Comparison of ENCODE assay signal across 18 mouse cellular contexts in the genomic region with DNA sequence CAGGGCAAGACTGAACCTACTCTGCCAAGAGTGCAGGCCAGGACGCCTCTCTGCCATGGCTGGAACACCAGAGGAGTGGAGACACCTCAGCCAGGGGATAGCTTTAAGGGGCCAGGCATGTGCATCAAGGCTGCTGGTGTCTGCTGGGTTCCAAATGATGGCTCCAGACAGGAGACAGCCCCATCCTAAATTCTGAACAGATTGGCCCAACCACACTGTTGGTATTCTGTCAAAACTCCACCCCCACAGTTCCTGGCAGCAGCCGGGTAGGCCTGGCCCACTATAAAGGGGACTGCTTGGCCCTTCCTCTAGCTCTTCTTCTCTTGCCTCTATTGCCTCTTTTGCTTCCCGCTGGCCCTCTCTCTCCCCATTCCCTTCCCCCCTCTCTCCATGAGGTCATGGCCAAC.
DNase-seq lines count a peak whose midpoint lies in the region; ATAC-seq and TF ChIP-seq lines count a peak whose summit lies in the region.
"Had no signal": no experiment of that assay in that cellular context is flagged by ENCODE, and none has a peak within 500 bp of the region (broad histone marks: within the 10 kb centered on the region; RNA-seq: fewer than 3 reads in every experiment).

No protein-coding gene starts in this region.

- no peaks in the 10 kb centered on the region for H3K36me3 ChIP-seq in hindbrain, postnatal 0 days (ENCODE audit: insufficient read depth, low read length)
- H3K36me3 ChIP-seq in hindbrain, embryonic 11.5 days (ENCODE audit: control insufficient read depth, insufficient read depth, low read length): no peaks in the 10 kb centered on the region
- no peaks in the 10 kb centered on the region for H3K36me3 ChIP-seq in embryonic facial prominence, embryonic 13.5 days
- H3K36me3 ChIP-seq in stomach, embryonic 16.5 days (ENCODE audit: control insufficient read depth, insufficient read depth, low read length): no peaks in the 10 kb centered on the region
- no peaks in the 10 kb centered on the region for H3K36me3 ChIP-seq in neural tube, embryonic 15.5 days
- H3K36me3 ChIP-seq: heart, embryonic 13.5 days had no signal

- H3K9ac ChIP-seq in hindbrain, postnatal 0 days (replicated peaks; ENCODE audit: low read length): no peak overlapping the region
- H3K9ac ChIP-seq in hindbrain, embryonic 11.5 days (ENCODE audit: low read depth, low read length): no peak overlapping the region
- H3K9ac ChIP-seq in embryonic facial prominence, embryonic 13.5 days: no peak overlapping the region
- H3K9ac ChIP-seq in stomach, embryonic 16.5 days (ENCODE audit: low read length): no peak overlapping the region
- H3K9ac ChIP-seq in neural tube, embryonic 15.5 days (replicated peaks): no peak overlapping the region
- H3K9ac ChIP-seq: heart, embryonic 13.5 days had no signal

- no peak overlapping the region for H3K27ac ChIP-seq in hindbrain, postnatal 0 days
- H3K27ac ChIP-seq in hindbrain, embryonic 11.5 days (ENCODE audit: low read depth, low read length): no peak overlapping the region
- H3K27ac ChIP-seq in embryonic facial prominence, embryonic 13.5 days: peak overlapping the region; percentile 78
- peak overlapping the region; percentile 85 for H3K27ac ChIP-seq in layer of hippocampus, adult 2 months
- peak overlapping the region; percentile 82 for H3K27ac ChIP-seq in stomach, embryonic 16.5 days (ENCODE audit: low read length)
- H3K27ac ChIP-seq in neural tube, embryonic 15.5 days (replicated peaks): no peak overlapping the region
- H3K27ac ChIP-seq: heart, embryonic 13.5 days had no signal

- no peaks in the 10 kb centered on the region for H3K4me1 ChIP-seq in hindbrain, postnatal 0 days (ENCODE audit: insufficient read depth, low read length)
- no peaks in the 10 kb centered on the region for H3K4me1 ChIP-seq in hindbrain, embryonic 11.5 days (replicated peaks; ENCODE audit: control insufficient read depth, insufficient read depth, low read length)
- peaks cover 16% of the 10 kb centered on the region for H3K4me1 ChIP-seq in embryonic facial prominence, embryonic 13.5 days
- H3K4me1 ChIP-seq in stomach, embryonic 16.5 days (ENCODE audit: control insufficient read depth, insufficient read depth, low read length): 0 out of 2 replicates have a peak, but pooled peaks cover 4% of the 10 kb centered on the region
- 0 out of 2 replicates have a peak, but pooled peaks cover 3% of the 10 kb centered on the region for H3K4me1 ChIP-seq in neural tube, embryonic 15.5 days
- H3K4me1 ChIP-seq: heart, embryonic 13.5 days had no signal

- ATAC-seq in hindbrain, postnatal 0 days: 0 out of 2 replicates have a peak, but pooled peaks have one; percentile 24
- no peak for ATAC-seq in hindbrain, embryonic 11.5 days (ENCODE audit: low FRiP score)
- no peak for ATAC-seq in embryonic facial prominence, embryonic 13.5 days (ENCODE audit: insufficient number of reproducible peaks, insufficient read depth, low FRiP score, low TSS enrichment, low read depth)
- peak; percentile 15; the same call in 1 of the 2 replicates for ATAC-seq in stomach, embryonic 16.5 days (ENCODE audit: insufficient read depth, low FRiP score)
- no peak for ATAC-seq in erythroblast, adult 5-6 weeks (replicated peaks; ENCODE audit: low FRiP score, poor library complexity, severe bottlenecking)
- no peak for ATAC-seq in neural tube, embryonic 15.5 days (ENCODE audit: low FRiP score)
- ATAC-seq: hindbrain, embryonic 16.5 days had no signal

- WGBS in hindbrain, postnatal 0 days: 62% methylated on average over 3 of the region's 3 CpGs
- WGBS in hindbrain, embryonic 11.5 days: 89% methylated on average over 3 of the region's 3 CpGs
- WGBS in embryonic facial prominence, embryonic 13.5 days: 60% methylated on average over 3 of the region's 3 CpGs
- 60% methylated on average over 3 of the region's 3 CpGs for WGBS in stomach, embryonic 16.5 days
- 73% methylated on average over 3 of the region's 3 CpGs for WGBS in neural tube, embryonic 15.5 days

- H3K27me3 ChIP-seq in hindbrain, postnatal 0 days (ENCODE audit: insufficient read depth, low read length): no peaks in the 10 kb centered on the region
- H3K27me3 ChIP-seq in hindbrain, embryonic 11.5 days (ENCODE audit: control insufficient read depth, insufficient read depth, low read length): no peaks in the 10 kb centered on the region
- no peaks in the 10 kb centered on the region for H3K27me3 ChIP-seq in embryonic facial prominence, embryonic 13.5 days
- H3K27me3 ChIP-seq in stomach, embryonic 16.5 days (ENCODE audit: control insufficient read depth, insufficient read depth, low read length): no peaks in the 10 kb centered on the region
- no peaks in the 10 kb centered on the region for H3K27me3 ChIP-seq in neural tube, embryonic 15.5 days (replicated peaks)
- H3K27me3 ChIP-seq: heart, embryonic 13.5 days had no signal

- no peaks in the 10 kb centered on the region for H3K9me3 ChIP-seq in hindbrain, postnatal 0 days (ENCODE audit: low read length)
- no peaks in the 10 kb centered on the region for H3K9me3 ChIP-seq in hindbrain, embryonic 11.5 days (ENCODE audit: control insufficient read depth, low read length)
- H3K9me3 ChIP-seq in embryonic facial prominence, embryonic 13.5 days: peaks cover 3% of the 10 kb centered on the region; the same call in 1 of the 2 replicates
- H3K9me3 ChIP-seq in stomach, embryonic 16.5 days (replicated peaks; ENCODE audit: control insufficient read depth, low read length): no peaks in the 10 kb centered on the region
- no peaks in the 10 kb centered on the region for H3K9me3 ChIP-seq in neural tube, embryonic 15.5 days (replicated peaks)
- H3K9me3 ChIP-seq: heart, embryonic 13.5 days had no signal

- no peak overlapping the region for H3K4me3 ChIP-seq in hindbrain, postnatal 0 days (ENCODE audit: low read length)
- no peak overlapping the region for H3K4me3 ChIP-seq in hindbrain, embryonic 11.5 days (ENCODE audit: low read depth, low read length)
- H3K4me3 ChIP-seq in embryonic facial prominence, embryonic 13.5 days: no peak overlapping the region
- no peak overlapping the region for H3K4me3 ChIP-seq in layer of hippocampus, adult 2 months
- H3K4me3 ChIP-seq in stomach, embryonic 16.5 days (replicated peaks; ENCODE audit: low read length): no peak overlapping the region
- H3K4me3 ChIP-seq in neural tube, embryonic 15.5 days (replicated peaks): no peak overlapping the region
- H3K4me3 ChIP-seq: heart, embryonic 13.5 days had no signal

- no peak for TF ChIP-seq CTCF in hindbrain, postnatal 0 days (IDR thresholded peaks at IDR 0.05; ENCODE audit: low read depth)
- TF ChIP-seq CTCF in layer of hippocampus, adult 2 months (conservative IDR thresholded peaks at IDR 0.05): no peak

- no peak for DNase-seq in hindbrain, postnatal 0 days (ENCODE audit: low spot score)
- no peak for DNase-seq in hindbrain, embryonic 11.5 days (ENCODE audit: low spot score)
- peak; percentile 59 to 62 for DNase-seq in layer of hippocampus, adult 2 months (ENCODE audit: low spot score in 2 of 2)
- DNase-seq: adrenal gland, postnatal 25 days; cerebellum, adult 9-11 months; embryo, embryonic 11 days; heart, adult 11 months; heart, postnatal 36 days; kidney, adult 8-10 months; kidney, postnatal 36 days; lung, adult 2 months; right cerebral cortex, postnatal 25 days had no signal

- no peak overlapping the region for H3K4me2 ChIP-seq in hindbrain, postnatal 0 days (ENCODE audit: low read depth, low read length)
- H3K4me2 ChIP-seq in hindbrain, embryonic 11.5 days (replicated peaks; ENCODE audit: low read depth, low read length): no peak overlapping the region
- no peak overlapping the region for H3K4me2 ChIP-seq in embryonic facial prominence, embryonic 13.5 days
- no peak overlapping the region for H3K4me2 ChIP-seq in stomach, embryonic 16.5 days (ENCODE audit: low read depth, low read length)
- no peak overlapping the region for H3K4me2 ChIP-seq in neural tube, embryonic 15.5 days
- H3K4me2 ChIP-seq: heart, embryonic 13.5 days had no signal

Comparison
In these comparisons a context has a peak if more than half of its experiments do, and no peak if none do; other contexts are left out.
1. ATAC-seq: peak in hindbrain, postnatal 0 days (single experiment) and stomach, embryonic 16.5 days (single experiment); none in hindbrain, embryonic 11.5 days (single experiment), embryonic facial prominence, embryonic 13.5 days (single experiment), erythroblast, adult 5-6 weeks (single experiment) and neural tube, embryonic 15.5 days (single experiment).
2. DNase-seq: peak in layer of hippocampus, adult 2 months (2 of 2); none in hindbrain, postnatal 0 days (single experiment) and hindbrain, embryonic 11.5 days (single experiment).
3. H3K27ac ChIP-seq: peak in embryonic facial prominence, embryonic 13.5 days (single experiment), layer of hippocampus, adult 2 months (single experiment) and stomach, embryonic 16.5 days (single experiment); none in hindbrain, postnatal 0 days (single experiment), hindbrain, embryonic 11.5 days (single experiment) and neural tube, embryonic 15.5 days (single experiment).